Mouse (Mus musculus) erythroblast, embryonic 14.5 days (primary cell): Measurements from ENCODE around the gene 1700122O11Rik.

Source experiments
- GATA1 ChIP-seq: IDR thresholded peaks from 2 replicates; pipeline ENCODE4 v1.6.1; 2012; ENCODE audit warnings: low read length, inconsistent platforms, mixed read lengths
- TAL1 ChIP-seq: IDR thresholded peaks from 3 replicates; pipeline ENCODE4 v1.6.1; 2012; ENCODE audit warnings: low read length, inconsistent platforms, mixed read lengths

- TF ChIP-seq GATA1 (no peak), TAL1 (no peak)
Observed at GRCm38 (mm10) chr17:48024045-48024444, 14.0 kb downstream of the 1700122O11Rik start.
